Mouse (Mus musculus) ovary, postnatal 14 days (tissue): ENCODE measurements at regions not wholly inside any gene's neighbourhood (a gene's known extent, or its start where the extent isn't known, plus 50 kb on each side); places are given as distances from the start of the nearest gene placed in this dataset.

ENCODE experiments used
- DNase-seq: peaks from one replicate; pipeline ENCODE4 v3.0.0; 2022; ENCODE audit warnings: low spot score

- DNase-seq = no peak
Measured at GRCm38 (mm10) chr1:195312426-195312825, 135.9 kb upstream of the Cr2 start.

- no peak for DNase-seq
Measured at GRCm38 (mm10) chr1:195285076-195285475, 108.6 kb upstream of the Cr2 start.

- DNase-seq = peak; percentile 99
Measured at GRCm38 (mm10) chr1:195241496-195241895, 65.0 kb upstream of the Cr2 start.

GRCm38 (mm10) chr1:195232658-195233057 is 56.1 kb upstream of the Cr2 start:
- peak; percentile 20 for DNase-seq

GRCm38 (mm10) chr1:195227007-195227406 is 50.5 kb upstream of the Cr2 start:
- DNase-seq = no peak
